Mouse (Mus musculus) G1E-ER4 (cell line): ENCODE data around the gene Ugt3a2. TPM values are rescaled to one million over a fixed set of nuclear protein-coding genes. Genes with fewer than 3 reads are reported as not detected.

Experiments used
- GATA1 ChIP-seq: IDR thresholded peaks from one replicate; pipeline ENCODE4 v1.8.0; 2012; ENCODE audit warnings: low read length, inconsistent platforms
- polyA plus RNA-seq: library from polyadenylated mRNA; stranded (reverse); fragments of >175 nt; gene quantifications from 2 replicates; pipeline ENCODE4 v1.2.3, GENCODE M21; 2012

Ugt3a2 gene
- polyA plus RNA-seq, result not detected in 2 replicates

DNA sequence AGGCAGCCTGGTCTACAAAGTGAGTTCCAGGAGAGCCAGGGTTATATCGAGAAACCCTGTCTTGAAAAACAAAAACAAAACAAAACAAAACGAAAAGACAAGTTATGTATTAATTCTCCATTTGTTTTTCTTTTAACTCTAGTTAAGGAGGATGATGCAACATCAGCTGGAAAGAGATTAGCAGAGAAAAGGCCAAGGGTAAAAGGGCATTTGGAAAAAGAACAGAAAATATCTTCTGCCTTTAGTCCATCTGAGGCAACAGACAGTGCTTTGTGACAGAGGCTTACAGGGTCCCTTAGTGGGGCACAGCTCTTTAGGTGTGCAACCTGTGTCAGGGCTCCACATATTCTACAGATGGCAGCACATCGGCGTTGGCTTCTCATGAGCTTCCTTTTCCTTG is at the start of gene Ugt3a2:
Ugt3a2 (plus strand) TSS at position 210 of the 400 bp plus-strand sequence.
- TF ChIP-seq GATA1, result no peak

DNA sequence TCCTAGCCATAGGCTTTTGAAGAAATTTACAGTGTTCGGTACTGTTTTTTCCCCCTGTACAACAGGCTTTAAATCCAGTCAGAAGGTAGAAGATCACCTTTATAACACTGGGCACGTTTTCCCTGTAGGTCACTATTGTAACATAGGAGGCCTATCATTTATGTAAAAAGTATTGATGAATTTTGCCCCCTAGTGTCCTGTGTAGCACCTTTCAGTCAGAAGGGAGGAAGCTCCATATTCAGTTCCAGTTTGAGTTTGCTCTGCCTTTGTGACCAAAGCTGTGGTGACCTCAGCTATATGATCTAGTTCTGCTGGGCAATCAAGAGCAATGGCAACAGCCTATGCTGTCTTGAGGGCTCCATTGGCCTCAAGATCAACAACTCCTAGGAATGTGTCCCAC is 45.7 kb upstream of the Ugt3a2 start:
- TF ChIP-seq GATA1, result no peak

DNA sequence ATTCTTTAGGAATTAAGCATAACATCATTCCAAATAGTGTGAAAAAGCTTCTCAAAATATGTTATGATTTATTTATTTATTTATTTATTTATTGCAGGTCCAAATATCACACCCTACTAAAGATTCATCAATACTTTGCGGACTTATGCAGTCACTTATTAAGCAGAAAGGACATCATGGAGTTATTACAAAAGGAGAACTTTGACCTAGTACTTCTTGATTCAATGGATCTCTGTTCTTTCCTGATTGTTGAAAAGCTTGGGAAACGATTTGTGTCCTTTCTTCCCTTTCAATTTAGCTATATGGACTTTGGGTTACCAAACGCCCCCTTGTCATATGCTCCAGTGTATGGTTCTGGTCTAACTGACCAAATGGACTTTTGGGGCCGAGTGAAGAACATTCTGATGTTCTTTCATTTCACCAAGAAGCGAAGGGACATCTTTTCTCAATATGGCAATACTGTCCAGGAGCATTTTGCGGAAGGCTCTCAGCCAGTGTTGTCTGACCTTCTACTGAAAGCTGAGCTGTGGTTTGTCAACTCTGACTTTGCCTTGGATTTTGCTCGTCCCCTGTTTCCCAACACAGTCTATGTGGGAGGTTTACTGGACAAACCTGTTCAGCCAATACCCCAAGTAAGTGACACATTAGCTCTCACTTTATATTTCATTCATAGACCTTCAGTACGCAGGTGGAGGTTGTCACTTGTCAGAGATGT is 29.2 kb upstream of the Ugt3a2 start:
- no peak for TF ChIP-seq GATA1

DNA sequence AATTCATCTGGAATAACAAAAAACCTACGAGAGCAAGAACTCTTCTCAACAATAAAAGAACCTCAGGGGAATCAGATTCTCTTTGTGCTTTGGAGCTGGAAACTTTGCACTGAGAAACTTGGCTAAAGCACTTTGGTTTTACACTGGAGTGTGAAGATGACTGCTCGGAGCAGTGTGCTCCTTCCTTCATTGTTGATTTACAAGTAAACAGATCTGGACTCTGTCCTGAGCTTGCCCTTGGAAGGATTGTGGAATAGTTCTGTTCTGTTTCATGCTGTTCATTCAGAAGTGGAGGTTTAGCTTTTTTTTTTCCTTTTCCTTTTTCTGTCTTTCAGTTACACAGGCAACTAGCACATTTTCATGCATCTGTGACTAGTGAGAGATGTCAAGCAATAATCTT is 754 bp upstream of the Ugt3a2 start:
- TF ChIP-seq GATA1, result no peak

DNA sequence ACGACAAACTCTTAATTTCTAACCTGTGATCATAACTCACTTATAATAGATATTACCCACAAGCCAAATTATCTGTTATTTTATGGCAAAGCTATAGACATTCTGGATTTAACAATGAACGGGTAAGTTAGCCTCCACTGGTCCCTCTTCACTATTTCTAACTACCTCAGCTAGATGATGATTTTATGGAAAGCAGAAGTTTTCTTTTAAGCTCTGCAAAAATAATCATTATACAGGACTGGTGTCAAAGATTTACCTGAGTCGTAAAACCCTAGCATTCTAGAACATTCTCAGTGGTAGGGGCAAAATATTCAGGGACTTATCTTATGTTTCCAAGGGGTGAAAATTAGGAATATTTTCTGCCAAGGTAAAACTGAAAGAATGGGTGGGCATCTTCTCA is 1.3 kb downstream of the Ugt3a2 start:
- no peak for TF ChIP-seq GATA1

DNA sequence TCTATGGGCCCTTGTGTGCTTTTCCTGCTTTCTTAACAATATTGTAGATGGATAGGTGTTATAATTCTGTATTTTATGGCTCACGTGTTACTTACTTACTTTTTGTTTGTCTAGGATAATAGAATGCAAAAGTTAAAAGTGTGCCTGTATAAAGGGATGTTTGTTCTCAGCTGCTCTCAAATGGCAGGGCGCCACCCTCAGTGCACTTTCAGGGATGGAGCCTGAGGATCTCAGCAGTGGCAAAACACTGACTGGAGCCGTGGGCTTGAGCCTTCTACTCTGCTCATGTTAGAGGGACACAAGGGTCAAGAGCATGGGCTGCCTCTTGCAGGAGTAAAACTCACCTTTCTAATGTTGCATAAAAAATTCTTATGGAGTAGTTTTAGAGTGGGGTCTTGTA is 1.7 kb downstream of the Ugt3a2 start:
- no peak for TF ChIP-seq GATA1

DNA sequence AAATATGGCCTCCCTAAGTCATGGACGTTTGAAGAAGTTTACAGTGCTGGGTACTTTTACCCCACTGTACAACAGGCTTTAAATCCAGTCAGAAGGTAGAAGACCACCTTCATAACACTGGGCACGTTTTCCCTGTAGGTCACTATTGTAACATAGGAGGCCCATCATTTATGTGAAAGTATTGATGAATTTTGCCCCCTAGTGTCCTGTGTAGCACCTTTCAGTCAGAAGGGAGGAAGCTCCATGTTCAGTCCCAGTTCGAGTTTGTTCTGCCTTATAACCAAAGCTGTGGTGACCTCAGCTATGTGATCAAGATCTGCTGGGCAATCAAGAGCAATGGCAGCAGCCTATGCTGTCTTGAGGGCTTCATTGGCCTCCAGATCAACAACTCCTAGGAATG is 13.4 kb downstream of the Ugt3a2 start:
- TF ChIP-seq GATA1, result no peak

DNA sequence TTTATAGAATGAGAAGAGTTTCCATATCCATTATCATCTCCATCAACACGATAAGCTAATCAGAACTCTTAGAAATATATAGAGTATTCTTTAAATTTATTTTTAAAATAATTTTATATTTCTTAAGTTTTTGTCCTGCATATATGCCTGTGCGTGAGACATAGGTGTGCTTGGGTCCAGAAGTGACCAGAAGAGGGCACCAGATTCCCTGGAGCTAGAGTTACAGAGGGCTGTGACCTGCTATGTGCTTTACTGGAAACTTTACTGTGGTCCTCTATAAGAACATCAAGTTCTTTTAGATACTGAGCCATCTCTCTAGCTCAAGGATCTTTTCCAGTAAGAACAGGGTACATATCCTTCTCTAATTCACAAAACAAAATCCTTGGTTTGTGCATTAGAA is 27.5 kb downstream of the Ugt3a2 start:
- TF ChIP-seq GATA1, result no peak

DNA sequence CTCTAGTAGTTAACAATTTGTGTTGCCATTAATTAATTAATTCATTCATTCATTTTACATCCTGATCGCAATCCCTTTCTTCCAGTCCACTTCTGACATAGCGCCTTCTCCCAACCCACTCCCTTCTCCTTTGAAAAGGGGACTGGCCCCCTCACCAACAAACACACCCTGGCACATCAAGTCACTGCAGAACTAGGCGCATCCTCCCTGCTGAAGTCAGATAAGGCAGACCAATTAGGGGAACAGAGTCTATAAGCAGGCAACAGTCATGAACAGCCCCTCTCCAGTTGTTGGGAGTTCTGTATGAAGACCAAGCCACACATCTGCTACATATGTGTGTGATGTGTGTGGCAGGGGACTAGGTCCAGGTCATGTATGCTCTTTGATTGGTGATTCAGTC is 33.4 kb downstream of the Ugt3a2 start:
- TF ChIP-seq GATA1, result no peak

DNA sequence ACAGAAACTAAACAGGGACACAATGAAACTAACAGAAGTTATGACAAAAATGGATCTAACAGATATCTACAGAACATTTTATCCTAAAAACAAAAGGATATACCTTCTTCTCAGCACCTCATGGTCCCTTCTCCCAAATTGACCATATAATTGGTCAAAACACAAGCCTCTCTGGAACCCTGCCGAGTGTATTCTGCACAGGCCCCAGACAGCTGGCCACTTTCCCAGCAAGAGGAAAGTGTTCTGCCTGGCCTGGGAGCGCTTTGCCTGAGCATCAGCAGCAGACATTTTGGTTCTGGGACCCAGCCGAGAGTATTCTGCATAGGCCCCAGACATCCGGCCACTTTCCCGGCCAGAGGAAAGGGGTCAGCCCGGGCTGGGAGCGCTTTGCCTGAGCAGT is 40.9 kb downstream of the Ugt3a2 start:
- no peak for TF ChIP-seq GATA1

DNA sequence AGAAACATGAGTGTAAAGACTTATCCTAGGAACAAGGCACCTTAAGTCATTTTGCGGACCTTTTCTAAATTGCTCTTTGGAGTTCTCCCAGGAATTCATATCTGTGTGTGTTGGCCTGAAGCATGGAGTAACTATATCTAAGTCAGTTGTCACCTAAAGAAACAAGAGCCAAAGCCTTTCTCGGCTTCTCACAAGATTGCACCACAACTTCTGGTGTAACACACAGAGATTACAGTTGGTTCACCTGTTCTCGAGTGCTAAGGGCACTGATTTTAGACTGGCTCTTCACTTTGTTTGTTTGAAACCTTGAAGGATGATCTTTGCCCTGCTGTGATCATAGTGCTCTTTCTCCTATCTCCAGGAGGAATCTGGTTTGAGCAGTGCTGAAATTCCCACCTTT is 74.1 kb downstream of the Ugt3a2 start:
- no peak for TF ChIP-seq GATA1

Other genes starting within 250 kb of the Ugt3a2 start
- gene Lmbrd2, start 195.0 kb upstream of the Ugt3a2 start, polyA plus RNA-seq, result 0.41 and 0.54 TPM in 2 replicates
- gene Skp2, start 180.1 kb upstream of the Ugt3a2 start, polyA plus RNA-seq, result 3.9 and 7.9 TPM in 2 replicates
- gene Ugt3a1, start 58.7 kb upstream of the Ugt3a2 start, polyA plus RNA-seq, result not detected in 2 replicates
- gene Capsl, start 100.5 kb downstream of the Ugt3a2 start, polyA plus RNA-seq, result not detected in 2 replicates
- not detected in 2 replicates for gene Il7r, start 194.6 kb downstream of the Ugt3a2 start, polyA plus RNA-seq